Mouse (Mus musculus): ENCODE data around the gene Tcp11.

The Tcp11 gene

DNA sequence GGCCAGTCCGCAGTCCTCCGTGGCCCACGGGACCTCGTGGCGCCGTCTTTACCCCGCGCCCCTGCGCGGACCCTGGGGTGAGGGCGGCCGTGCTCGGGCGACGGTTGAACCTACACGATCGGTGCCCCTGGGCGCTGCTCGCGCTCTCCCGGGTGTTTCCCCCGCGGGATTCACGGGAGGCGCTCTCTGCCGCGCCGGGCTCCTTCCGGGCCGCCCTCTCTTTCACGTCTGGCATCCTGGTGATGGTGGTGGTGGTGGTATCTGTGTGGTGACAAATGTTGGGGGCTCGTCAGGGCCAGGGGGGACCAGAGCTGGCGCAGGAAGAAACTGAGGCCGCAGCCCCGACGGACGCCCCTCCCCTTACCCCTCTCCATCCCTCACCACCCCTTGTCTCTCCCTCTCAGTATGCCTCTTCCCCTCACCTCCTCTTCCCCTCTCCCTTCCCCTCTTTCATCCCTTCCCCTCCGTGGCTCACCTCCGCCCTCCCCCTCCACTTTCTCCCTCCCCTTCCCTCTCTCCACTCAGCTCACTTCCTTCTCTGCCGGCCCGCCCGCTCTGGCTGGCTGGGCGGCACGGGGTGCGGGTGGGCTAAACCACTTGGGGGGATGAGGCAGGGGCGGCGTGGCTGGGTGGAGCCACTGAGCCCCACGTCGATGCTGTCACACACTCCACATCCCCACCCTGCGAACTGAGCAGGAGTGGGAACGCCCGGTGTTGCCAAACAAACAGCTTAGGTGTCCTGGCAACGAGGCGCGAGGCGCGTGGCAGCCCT lies at the start of gene Tcp11:
Tcp11 (minus strand) TSS at position 595 of the 772 bp plus-strand sequence.
- peak; percentile 85 for DNase-seq

GRCm38 (mm10) chr17:28129796-28130195 lies 49.4 kb upstream of the Tcp11 start:
- DNase-seq: no peak

DNA sequence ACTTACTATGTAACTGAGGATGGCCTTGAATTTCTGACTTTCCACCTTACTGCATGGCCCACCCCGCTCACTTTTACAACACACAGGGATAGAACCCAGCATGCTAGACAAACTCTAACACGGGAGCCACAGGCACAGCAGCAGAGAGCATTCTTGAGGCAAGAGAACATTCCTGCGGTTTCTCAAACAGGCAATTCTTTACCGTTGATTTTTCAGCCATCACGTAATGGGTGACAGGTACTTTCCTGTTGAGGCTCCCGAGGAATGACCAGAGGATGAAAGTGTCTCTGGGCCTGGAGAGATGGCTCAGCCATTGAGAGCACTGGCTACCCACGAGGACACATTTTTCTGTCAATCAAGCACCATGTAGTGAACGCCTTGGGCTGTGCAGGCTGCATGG lies 43.9 kb upstream of the Tcp11 start:
- DNase-seq: no peak

DNA sequence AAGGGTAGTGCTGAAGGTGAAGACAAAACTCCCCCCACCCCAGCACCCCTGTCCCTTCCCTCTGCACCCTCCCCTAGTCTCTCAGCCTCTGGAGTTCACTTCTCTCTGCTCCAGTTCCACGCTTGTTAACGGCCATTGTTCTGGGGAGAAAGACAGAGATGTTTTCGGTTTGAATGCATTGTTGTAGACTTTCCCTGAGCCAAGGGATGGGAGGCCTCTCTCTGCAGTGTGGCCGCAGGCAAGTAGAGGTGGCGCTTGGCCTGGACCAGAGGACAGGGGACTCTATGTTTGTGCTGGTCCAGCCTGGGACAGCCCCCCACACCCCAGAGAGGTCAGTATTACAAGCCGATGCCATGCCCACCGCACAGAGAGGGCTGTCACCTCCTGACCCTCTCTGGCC lies 43.2 kb upstream of the Tcp11 start:
- DNase-seq: peak; percentile 63

DNA sequence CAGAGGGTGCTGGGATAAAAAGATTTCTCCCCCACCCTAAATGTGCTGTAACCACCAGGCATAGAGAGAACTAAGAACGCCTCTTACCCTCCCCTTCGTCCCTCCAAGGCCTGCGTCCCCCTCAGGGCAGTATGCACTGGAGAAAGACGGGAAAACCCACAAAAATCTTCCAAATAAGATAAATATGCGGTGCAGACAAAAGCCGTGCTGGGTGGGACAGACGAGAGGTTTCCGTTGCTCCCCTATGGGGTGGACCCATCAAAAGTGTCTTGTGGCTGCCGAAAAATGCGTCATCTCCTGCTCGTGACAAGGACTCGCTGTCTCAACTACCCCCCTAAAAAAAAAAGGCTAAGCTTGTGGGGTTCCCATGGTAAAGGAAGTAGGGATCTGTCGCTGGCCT lies 42.5 kb upstream of the Tcp11 start:
- no peak for DNase-seq

DNA sequence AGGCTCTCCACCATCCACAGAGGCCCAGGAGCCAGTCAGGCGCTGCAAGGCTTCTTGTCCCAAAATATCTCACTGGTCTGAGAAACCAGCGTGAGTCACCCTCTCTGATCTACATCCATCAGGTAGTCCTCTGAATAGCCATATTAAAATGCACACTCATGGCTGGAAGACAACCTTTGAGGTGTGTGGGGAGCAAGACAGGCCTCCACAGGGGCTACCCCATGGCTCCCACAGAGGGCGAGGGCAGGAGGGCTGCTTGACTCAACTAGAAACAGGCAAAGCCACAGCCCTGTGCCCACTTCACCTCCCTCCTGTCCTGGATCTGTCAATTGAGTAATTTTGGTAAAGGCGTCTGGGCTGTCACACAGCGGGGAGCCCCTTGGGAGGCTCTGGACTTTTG lies 40.0 kb upstream of the Tcp11 start:
- DNase-seq: no peak

DNA sequence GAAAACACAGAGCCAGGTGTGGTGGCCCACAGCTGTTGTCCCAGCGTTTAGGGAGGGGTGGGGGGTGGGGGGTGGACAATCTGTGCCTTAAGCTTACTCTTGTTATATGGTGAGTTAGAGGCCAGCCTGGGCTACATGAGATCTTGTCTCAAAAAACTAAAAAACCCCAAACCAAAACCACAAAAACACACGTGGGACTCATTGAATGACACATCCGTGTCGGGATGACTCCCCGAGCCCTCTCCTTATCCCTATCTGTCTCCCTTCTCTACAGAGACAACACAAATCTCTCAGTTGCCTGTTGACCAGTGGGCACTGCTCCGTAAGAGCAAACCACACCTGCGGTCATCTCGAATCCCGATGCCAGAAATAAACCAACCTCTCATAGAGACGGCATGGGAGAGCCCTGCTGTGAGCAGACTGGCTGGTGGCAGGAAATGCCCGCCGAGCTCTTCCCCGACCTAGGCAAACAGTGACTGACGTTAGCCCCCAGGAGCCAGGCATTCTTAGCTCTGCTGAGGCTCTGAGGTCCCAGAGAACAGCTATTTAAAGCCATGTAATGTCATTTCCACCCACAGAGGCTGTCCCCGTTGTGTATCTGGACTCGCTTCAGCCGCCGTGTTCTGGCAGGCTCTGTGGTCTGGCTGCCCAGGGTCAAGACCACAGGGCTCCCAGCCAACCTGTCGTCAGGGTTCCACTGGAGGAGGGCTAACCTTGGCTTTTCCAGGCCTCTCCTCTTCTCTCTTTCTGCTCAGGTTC lies 37.2 kb upstream of the Tcp11 start:
- DNase-seq: no peak

DNA sequence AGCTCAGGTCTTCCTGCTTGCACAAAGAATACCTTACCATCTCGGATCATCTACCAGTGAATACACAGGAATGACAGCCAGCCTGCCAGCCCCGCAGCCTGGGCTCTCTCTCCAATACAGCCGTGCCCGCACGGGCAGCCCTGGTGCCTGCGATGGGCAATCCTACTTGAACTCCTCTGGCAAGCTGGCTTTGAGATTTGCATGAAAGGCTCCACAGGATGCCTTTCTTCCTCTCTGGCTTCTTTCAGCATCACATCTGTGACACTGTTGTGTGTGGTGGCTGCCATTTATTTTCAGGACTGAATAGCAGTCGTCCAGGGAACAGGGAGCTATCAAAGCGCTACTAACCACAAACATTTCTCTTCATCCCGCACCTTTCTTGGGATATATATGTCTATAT lies 35.9 kb upstream of the Tcp11 start:
- DNase-seq: no peak

- DNase-seq: no peak
Observed at GRCm38 (mm10) chr17:28112266-28112665, 31.8 kb upstream of the Tcp11 start.

GRCm38 (mm10) chr17:28107275-28107674 lies 26.8 kb upstream of the Tcp11 start:
- peak; percentile 71 for DNase-seq

- no peak for DNase-seq
Observed at GRCm38 (mm10) chr17:28106352-28106751, 25.9 kb upstream of the Tcp11 start.

DNA sequence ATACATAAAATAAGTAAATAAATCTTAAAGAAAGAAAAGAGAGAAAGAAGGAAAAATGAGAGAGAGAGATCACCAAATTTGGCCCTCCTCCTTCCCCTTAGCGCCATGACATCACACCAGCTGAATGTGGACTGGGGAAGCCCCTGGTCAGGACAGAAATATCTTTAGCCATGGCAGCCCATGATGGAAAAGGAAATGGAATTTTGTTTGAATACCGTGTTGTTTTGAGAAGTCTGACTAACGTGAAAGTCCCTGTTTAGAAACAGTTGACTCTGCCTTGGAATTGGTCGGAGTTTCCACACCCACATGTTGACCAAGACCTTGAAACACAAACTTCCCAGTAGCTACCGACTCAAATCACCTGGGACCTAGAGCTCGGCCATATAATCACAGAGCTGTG lies 24.0 kb upstream of the Tcp11 start:
- no peak for DNase-seq

DNA sequence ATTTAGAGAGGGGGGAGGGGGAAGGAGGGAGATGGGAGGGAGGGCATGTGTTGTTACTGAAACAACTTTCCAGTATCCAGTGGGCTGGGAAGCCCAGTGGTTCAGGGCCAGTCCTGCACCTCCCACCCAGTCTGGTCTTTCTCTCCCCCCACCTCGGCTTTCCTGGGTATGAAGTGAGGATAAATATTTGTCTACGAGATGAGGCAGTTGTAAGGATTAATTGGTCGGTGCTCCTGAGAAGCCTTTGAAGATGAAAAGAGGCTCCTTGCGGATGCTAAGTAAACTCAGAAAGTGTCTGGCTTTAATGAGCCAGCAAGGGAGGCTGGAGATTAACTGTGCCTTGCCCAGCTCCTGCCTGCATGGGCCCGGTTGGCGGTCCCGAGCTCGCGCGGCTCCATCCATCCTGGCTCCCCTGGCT lies 21.5 kb upstream of the Tcp11 start:
- DNase-seq: peak; percentile 43

DNA sequence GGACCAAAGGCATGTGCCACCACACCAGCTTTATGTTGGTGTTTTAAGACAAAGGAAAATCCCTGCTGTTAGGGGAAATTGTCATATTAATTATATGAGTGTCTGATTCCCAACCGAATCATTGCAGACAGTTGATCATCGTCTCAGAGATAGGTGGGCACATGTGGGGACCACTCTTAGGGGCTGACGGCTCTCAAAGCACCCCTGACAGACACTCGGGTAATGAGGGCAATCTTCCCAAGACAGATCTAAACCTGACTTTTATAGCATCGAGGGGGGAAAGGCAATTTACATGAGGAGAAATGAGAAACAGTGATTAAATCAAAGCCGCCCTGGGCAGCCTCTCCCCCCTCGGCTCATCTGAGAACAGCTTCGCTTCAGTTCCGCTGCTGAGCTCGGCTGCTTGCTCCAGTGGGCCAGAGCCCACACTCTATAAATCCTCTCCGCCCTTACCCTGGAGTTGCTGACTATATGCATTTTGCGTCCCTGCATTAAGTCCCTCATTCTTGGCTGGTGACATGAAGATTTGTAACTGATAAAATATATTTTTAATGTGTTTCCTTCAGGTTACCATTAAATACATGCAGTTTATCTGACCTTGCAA lies 20.9 kb upstream of the Tcp11 start:
- DNase-seq: no peak

GRCm38 (mm10) chr17:28100669-28101068 lies 20.2 kb upstream of the Tcp11 start:
- no peak for DNase-seq

DNA sequence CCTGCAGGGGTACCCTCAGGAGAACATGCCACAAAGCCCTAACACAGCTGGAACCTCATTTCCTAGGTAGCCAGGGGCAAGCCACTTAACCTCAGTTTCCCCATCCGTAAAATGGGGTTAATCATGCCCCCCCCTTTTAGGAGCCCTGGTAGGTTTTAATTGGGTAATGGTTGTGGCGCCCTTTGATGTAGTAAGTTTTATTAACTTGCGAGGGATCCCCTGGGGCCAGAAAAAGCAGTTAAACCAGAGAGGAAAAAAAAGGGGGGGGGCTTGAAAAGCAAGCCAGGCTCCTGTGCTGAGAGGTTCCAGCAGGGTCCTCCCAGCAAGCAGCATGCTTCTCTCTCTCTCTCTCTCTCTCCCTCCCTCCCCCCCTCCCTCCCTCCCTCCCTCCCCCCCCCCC lies 18.6 kb upstream of the Tcp11 start:
- no peak for DNase-seq

DNA sequence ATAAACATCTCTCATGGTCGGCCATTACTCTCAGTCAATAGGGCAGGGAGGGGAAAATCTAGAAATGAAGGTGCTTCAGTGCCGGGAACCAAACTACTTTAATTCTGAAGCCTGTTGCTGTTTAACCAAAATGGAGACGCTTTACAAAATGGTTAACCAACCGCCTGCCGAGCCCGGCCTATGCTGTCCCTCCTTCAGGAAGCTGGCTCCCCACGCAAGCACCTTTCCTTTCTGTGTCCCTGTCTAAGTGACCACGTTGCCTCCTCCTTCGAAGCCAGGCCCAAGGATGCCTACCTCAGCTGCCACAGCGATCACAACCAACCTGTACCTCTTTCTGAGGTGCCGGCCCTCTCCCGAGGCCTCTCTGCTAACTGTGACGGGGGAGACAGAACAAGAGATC lies 16.9 kb upstream of the Tcp11 start:
- no peak for DNase-seq

DNA sequence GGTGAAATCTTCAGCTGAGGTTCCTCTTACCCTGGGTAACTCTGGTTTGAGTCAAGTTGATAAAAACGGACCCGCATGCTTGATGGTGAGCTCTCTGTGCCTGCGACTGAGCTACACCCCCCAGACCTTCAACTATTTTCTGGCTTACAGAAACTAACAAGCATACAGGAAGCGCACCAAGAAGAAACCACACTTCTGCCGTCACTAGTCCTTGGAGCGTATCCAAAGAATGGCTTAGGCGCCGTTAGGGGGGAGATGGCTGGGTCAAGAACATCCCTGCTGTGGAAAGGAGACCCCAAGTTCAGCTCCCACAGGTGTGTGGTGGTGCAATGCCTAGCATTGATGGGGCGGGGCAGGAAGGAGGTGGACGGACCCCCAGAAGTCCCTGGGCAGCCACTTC lies 16.0 kb upstream of the Tcp11 start:
- no peak for DNase-seq

GRCm38 (mm10) chr17:28093837-28094236 lies 13.4 kb upstream of the Tcp11 start:
- DNase-seq: no peak

GRCm38 (mm10) chr17:28092297-28092696 lies 11.9 kb upstream of the Tcp11 start:
- no peak for DNase-seq

- DNase-seq: no peak
Observed at GRCm38 (mm10) chr17:28088718-28089117, 8.3 kb upstream of the Tcp11 start.

DNA sequence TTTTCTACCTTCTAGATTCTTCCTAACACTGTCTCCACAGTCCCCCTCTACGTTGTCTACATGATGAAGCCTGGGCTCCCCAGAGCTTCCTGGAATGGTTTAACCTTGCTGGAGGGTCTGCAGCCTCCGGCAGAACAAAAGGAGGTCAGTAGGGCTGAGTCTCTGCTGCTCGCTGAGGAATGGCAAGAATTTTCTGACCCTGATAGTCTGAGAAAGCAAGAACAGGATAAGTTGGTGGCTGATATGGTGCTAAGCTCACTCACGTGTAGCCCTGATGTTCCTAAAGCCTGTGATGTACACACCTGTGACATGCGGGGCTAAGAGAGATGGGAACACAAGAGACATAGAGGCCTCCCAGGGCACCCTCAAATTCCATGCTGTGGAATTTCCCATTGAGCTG lies 7.0 kb upstream of the Tcp11 start:
- DNase-seq: peak; percentile 58

- DNase-seq: peak; percentile 93
Observed at GRCm38 (mm10) chr17:28084964-28085363, 4.5 kb upstream of the Tcp11 start.

GRCm38 (mm10) chr17:28084395-28084905 lies 4.0 kb upstream of the Tcp11 start:
- DNase-seq: no peak

Data from embryo, embryonic 11 days (tissue).